Mouse (Mus musculus) E14TG2a.4 (cell line): ENCODE data around the gene Pkmyt1.
"Not testable (repeated sequence)": the region's sequence is repeated elsewhere in the genome, so short reads cannot be mapped to it uniquely, and the experiment has no call there.

Experiments used
- H3K27me3 ChIP-seq: 2 replicates; pipeline ENCODE4 v1.6.1; 2014; ENCODE audit warnings: low read length, control low read depth; ENCODE audit not compliant: insufficient read depth
- H3K36me3 ChIP-seq: 2 replicates; pipeline ENCODE4 v1.6.1; 2014; ENCODE audit warnings: low read length, control low read depth; ENCODE audit not compliant: insufficient read depth
- H3K4me1 ChIP-seq: replicated peaks from 2 replicates; pipeline ENCODE4 v1.6.1; 2014; ENCODE audit warnings: low read depth, low read length, control low read depth
- H3K4me3 ChIP-seq: replicated peaks from 2 replicates; pipeline ENCODE4 v1.5.1; 2014; ENCODE audit warnings: mild to moderate bottlenecking, low read length
- H3K9me3 ChIP-seq: 2 replicates; pipeline ENCODE4 v1.6.1; 2014; ENCODE audit warnings: low read length, control low read depth
- CTCF ChIP-seq: conservative IDR thresholded peaks from 2 replicates; pipeline ENCODE4 v1.5.1; 2014; ENCODE audit warnings: low read length
- NANOG ChIP-seq: IDR thresholded peaks from 2 replicates; pipeline ENCODE4 v1.6.1; 2014; ENCODE audit warnings: borderline replicate concordance, low read length, mixed read lengths
- POU5F1 ChIP-seq: IDR thresholded peaks from 2 replicates; pipeline ENCODE4 v1.6.1; 2014; ENCODE audit warnings: low read length, borderline replicate concordance

The Pkmyt1 gene

DNA sequence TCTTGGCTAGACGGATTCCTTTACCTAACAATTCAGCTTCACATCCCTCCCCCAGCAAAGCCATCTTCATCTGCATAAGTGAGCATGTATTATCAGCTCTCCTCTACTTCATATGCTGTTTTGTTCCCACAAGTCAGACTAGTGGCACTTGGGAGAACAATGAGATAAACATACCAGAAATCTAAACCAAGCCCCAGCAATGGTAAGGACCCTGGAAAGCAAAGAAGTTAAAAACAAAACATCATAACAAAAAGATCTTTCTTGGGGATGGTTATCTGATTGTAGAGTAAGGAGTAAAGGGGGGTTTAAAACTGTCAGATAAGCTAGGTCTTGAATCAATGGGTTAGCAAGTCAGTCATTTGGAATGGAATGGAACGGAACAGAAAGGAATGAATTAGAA lies 44.4 kb downstream of the Pkmyt1 start:
- H3K36me3 ChIP-seq = 0 out of 2 replicates have a peak, but pooled peaks cover 5% of the 10 kb centered on the region
- peak overlapping the region; percentile 88 for H3K4me3 ChIP-seq
- no peaks in the 10 kb centered on the region for H3K9me3 ChIP-seq
- H3K27me3 ChIP-seq = peaks cover 10% of the 10 kb centered on the region
- peaks cover 12% of the 10 kb centered on the region for H3K4me1 ChIP-seq
- TF ChIP-seq CTCF = no peak
- no peak for TF ChIP-seq NANOG
- TF ChIP-seq POU5F1 = no peak

DNA sequence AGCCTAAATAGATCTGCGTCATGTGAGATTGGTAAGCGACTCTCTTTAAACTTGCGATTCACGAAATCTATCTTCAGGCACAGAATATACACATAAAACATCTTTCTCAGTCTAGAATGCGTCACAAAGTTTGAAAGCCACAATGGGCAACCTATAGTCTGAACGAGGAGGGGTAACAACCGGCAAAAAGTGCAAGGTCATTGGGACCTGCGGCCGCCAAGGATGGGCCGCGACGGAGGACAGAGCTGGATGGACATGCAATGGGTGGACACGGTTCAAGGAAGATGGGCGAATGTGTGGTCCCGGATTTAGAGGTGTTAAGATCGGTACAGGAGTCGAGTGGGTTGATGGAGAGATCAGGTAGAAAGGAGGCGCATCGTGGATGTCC lies 44.8 kb downstream of the Pkmyt1 start:
- no peak for TF ChIP-seq NANOG
- no peak for TF ChIP-seq POU5F1
- no peak for TF ChIP-seq CTCF
- Histone ChIP-seq H3K27me3 (peaks cover 10% of the 10 kb centered on the region), H3K4me1 (peaks cover 12% of the 10 kb centered on the region), H3K9me3 (no peaks in the 10 kb centered on the region), H3K4me3 (peak overlapping the region; percentile 88), H3K36me3 (0 out of 2 replicates have a peak, but pooled peaks cover 5% of the 10 kb centered on the region)

DNA sequence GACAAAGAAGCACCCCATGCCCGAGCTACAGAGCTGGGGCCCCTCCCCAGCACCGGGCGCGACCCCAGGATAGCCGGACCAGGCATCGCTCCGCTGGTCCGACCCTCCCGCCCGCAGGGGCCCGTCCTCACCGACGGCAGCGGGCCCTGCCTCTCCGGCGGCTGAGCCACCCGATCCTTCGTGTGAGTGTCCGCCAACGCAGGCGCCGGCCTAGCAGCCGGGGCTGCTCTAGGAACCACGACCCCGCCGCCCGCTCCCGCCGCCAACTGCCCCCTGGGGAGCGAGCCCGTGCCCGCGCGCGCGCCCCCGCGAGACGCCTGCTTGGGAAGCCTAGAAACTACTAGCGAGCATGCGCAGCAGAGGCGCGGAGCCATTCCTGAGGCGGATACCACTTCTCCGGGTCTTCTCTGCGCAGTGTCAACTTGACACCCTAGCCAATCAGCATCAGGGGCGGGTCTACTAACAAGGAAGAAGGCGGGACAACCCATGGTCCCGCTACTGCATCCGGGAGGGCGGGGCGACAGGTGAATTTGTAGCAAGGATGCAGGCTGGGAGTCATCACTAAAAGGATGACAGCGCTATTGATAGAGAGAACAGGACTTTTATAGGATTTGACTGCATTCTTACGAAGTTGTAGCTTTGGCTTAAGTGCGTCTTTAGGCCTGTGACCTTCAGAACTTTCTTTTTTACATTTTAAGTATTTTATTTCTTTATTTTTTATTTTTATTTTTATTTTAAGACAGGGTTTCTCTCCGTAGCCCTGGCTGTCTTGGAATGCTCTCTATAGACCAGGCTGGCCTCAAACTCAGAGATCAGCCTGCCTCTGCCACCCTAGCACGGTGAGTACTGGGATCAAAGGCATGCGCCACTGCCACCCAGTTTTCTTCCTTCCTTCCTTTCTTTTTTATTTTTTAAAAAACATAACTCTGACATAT lies 45.4 kb downstream of the Pkmyt1 start, which contains the start of gene Flywch1:
TSS of gene Flywch1 (minus strand) at position 319 of the 935 bp plus-strand sequence.
- no peak for TF ChIP-seq POU5F1
- Histone ChIP-seq H3K4me3 (peak within 1 kb of the TSS; percentile 88), H3K4me1 (peaks cover 12% of the 10 kb centered on the region), H3K9me3 (no peaks in the 10 kb centered on the region), H3K36me3 (0 out of 2 replicates have a peak, but pooled peaks cover 5% of the 10 kb centered on the region), H3K27me3 (peaks cover 10% of the 10 kb centered on the region)

GRCm38 (mm10) chr17:23772219-23772556 lies 46.1 kb downstream of the Pkmyt1 start:
- Histone ChIP-seq H3K4me1 (peaks cover 12% of the 10 kb centered on the region), H3K27me3 (peaks cover 10% of the 10 kb centered on the region)
- not testable (repeated sequence) for H3K36me3 ChIP-seq, H3K9me3 ChIP-seq, H3K4me3 ChIP-seq

GRCm38 (mm10) chr17:23773676-23774075 lies 47.5 kb downstream of the Pkmyt1 start:
- Histone ChIP-seq H3K4me1 (peaks cover 15% of the 10 kb centered on the region), H3K36me3 (0 out of 2 replicates have a peak, but pooled peaks cover 1% of the 10 kb centered on the region), H3K9me3 (no peaks in the 10 kb centered on the region), H3K27me3 (peaks cover 10% of the 10 kb centered on the region), H3K4me3 (no peak overlapping the region)
- no peak for TF ChIP-seq NANOG
- TF ChIP-seq POU5F1 = no peak
- TF ChIP-seq CTCF = no peak

DNA sequence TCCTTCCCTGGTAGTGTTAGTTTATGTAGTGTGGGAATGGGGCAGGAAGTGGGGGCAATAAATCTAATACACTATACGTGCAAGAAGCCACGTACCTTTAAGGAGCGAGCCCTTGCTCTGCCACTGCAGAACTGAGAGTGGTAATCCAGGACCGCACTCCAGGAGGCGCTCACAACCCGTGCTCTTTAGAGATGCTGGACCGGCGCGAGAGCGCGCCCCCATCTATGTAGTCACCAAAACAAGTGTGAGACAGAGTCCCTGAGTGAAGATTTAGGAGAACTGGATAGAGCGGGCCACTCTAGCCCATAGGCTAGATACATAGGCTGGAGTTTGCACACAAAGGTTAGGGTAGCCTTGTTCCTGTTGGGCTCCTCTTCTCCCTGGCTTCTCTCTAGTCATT lies 48.0 kb downstream of the Pkmyt1 start:
- Histone ChIP-seq H3K4me1 (peaks cover 19% of the 10 kb centered on the region), H3K36me3 (no peaks in the 10 kb centered on the region), H3K9me3 (no peaks in the 10 kb centered on the region), H3K27me3 (peaks cover 10% of the 10 kb centered on the region), H3K4me3 (no peak overlapping the region)
- TF ChIP-seq CTCF (peak; percentile 36), NANOG (no peak)

DNA sequence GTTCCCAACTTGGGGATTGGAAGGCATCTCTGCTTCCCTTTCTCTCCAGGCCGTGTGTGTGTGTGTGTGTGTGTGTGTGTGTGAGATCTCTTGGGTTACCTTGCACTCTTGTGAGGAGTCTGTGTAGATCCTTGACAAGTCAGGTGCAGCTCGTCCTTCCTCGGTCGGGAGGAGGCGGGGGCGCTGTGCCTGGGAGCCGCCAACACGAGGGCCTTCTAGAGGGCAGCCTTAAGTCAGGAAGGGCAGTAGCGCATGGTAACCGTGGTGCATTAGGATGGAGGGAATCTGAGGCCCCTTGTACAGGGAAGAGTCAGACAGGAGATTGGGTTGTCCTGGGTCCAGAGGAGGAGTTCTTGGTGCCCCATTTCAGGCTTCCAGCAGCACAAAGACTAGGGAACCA lies 50.1 kb downstream of the Pkmyt1 start:
- Histone ChIP-seq H3K27me3 (no peaks in the 10 kb centered on the region; the same call in 1 of the 2 replicates), H3K9me3 (no peaks in the 10 kb centered on the region), H3K36me3 (no peaks in the 10 kb centered on the region), H3K4me1 (peaks cover 16% of the 10 kb centered on the region), H3K4me3 (no peak overlapping the region)
- TF ChIP-seq CTCF = no peak
- TF ChIP-seq NANOG = no peak
- no peak for TF ChIP-seq POU5F1

- peaks cover 16% of the 10 kb centered on the region for H3K4me1 ChIP-seq
- no peaks in the 10 kb centered on the region for H3K36me3 ChIP-seq
- H3K4me3 ChIP-seq = no peak overlapping the region
- no peaks in the 10 kb centered on the region; the same call in 1 of the 2 replicates for H3K27me3 ChIP-seq
- H3K9me3 ChIP-seq = no peaks in the 10 kb centered on the region
- TF ChIP-seq NANOG = no peak
- no peak for TF ChIP-seq CTCF
- no peak for TF ChIP-seq POU5F1
Measured at GRCm38 (mm10) chr17:23777141-23777540, 51.0 kb downstream of the Pkmyt1 start.

DNA sequence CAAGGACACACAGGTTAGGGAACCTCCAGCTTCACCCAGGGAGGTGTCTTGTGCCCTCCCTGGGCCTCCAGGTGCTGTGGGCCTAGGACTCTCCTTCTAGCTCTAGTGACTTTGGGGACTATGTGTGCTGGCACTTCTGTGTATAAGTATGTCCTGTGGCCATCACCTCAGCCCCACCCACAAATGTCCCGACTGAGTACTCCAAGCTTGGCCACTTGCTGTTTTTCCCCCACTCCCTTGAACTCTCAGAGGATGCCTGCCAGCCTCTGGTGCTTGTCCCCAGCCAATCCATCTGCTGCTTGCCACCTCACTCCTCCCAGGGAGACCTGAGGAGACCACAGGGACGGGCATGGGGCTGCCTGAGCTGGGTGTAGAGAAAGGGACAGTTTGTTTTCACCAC lies 52.3 kb downstream of the Pkmyt1 start:
- no peaks in the 10 kb centered on the region; the same call in 1 of the 2 replicates for H3K27me3 ChIP-seq
- H3K36me3 ChIP-seq = no peaks in the 10 kb centered on the region
- peaks cover 16% of the 10 kb centered on the region for H3K4me1 ChIP-seq
- H3K4me3 ChIP-seq = no peak overlapping the region
- H3K9me3 ChIP-seq = no peaks in the 10 kb centered on the region
- no peak for TF ChIP-seq NANOG
- TF ChIP-seq POU5F1 = no peak
